Mouse (Mus musculus): Measurements from ENCODE around the gene Clpb. TPM values are rescaled to one million over a fixed set of nuclear protein-coding genes. Genes with fewer than 3 reads are reported as not detected.

Clpb gene
- total RNA-seq, 1 experiment from 2014 or later, result 20.1 TPM

DNA sequence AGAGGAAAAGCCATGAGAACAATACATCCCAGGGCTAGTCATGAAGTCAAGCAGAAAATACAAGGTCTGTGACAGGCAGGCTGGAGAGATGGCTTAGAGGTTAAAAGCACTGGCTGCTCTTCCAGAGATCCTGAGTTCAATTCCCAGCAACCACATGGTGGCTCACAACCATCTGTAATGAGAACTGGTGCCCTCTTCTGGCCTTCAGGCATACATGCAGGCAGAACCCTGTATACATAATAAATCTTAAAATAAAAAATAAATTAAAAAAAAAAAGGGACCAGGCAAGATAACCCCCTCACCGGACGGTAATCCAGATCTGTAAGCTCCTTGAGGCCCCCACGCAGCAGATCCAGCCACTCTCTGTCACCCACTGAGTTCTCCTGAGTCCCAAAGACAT is 166.9 kb downstream of the Clpb start:
- no peak for ATAC-seq (replicated peaks in 1 of 2; ENCODE audit: insufficient read depth in 1 of 2, low FRiP score in 2 of 2, low TSS enrichment in 1 of 2, low read depth in 1 of 2, poor library complexity in 2 of 2, severe bottlenecking in 2 of 2)

DNA sequence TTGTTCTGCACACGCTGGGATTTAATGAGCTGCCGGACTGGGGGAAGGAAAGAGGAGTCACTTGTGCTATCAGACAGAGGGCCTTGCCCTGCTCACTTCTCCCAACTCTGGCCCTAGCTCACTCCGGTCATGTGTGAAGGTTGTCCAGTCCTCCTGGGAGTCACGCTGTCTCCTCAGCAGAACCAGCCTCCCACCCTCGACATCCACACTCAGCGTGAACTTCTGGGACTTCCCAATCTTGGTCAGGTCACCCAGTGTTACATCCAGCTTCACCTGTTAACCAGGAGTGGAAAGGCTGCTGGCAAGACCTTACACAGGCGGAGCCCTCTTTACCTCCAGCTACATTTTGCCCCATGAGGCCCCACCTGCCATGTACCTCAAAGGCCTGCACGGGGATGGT is 168.0 kb downstream of the Clpb start:
- no peak for ATAC-seq (replicated peaks in 1 of 2; ENCODE audit: insufficient read depth in 1 of 2, low FRiP score in 2 of 2, low TSS enrichment in 1 of 2, low read depth in 1 of 2, poor library complexity in 2 of 2, severe bottlenecking in 2 of 2)

DNA sequence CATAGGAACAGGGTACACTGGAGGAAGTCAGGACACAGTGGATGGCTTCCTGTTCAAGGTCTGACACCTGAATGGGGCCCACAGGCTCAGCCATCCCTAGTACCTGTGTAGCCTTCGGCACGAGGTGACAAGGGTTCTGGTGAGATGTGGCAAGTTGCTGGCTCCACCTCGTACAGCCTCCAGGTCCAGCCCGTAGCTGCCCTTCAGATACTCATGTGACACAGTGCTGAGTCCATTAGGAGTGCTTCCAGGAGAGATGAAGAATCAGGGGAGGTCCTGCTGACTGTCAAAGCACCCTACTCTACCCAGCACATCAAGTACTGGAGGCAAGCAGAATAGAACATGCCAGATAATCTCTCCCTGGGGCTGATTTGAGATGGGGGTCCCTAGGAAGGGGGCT is 168.9 kb downstream of the Clpb start:
- no peak for ATAC-seq (replicated peaks in 1 of 2; ENCODE audit: insufficient read depth in 1 of 2, low FRiP score in 2 of 2, low TSS enrichment in 1 of 2, low read depth in 1 of 2, poor library complexity in 2 of 2, severe bottlenecking in 2 of 2)

DNA sequence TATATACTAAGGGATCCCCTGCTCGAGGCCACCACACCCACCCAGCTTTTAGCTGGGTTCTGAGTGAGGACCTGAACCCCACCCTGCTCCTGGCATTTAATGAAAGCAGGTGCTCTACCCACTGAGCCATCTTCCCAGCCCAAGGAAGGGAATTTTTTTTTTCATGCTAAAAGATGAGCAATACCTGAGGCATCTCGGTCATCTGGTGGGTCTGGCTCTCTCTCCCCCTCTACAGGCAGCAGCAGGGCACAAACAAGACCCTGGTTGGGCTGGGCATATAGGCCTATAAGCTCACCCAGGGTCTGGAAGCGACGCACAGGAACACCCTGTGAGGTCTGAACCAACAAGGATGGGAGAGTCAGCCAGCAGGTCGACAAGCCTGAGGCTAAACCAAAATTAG is 169.9 kb downstream of the Clpb start:
- no peak for ATAC-seq (replicated peaks in 1 of 2; ENCODE audit: insufficient read depth in 1 of 2, low FRiP score in 2 of 2, low TSS enrichment in 1 of 2, low read depth in 1 of 2, poor library complexity in 2 of 2, severe bottlenecking in 2 of 2)

DNA sequence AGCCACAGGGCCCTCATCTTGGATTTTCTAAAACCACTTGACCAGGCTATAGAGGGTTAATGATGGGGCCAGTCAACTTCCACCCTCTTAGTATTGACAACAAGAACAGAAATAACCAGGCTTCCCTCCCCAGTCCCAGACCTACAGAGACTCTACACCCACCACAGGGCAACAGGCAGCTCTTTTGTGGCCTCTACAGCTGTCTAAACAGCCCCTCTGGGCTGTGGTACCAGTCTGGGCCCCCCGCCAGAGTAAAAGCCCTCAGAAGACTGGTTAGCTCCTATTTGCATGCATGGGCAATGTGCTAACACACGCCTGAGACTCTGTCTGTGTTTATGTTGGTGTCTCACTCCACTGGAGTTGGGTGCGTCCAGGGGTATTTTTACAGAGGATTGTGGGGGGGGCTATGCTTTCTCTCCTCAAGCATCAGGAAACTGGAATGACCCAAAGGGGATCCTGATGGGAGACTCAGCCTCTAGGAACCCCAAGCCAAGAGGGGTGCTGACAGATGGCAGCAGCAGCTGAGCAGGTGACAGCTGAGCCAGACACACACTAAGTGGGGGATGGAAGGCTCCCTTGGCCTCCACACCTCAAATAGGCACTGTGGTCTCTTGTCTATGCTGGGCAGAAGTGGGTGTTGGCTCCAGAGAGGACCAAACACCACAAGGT is 170.6 kb downstream of the Clpb start:
- no peak for ATAC-seq (replicated peaks in 1 of 2; ENCODE audit: insufficient read depth in 1 of 2, low FRiP score in 2 of 2, low TSS enrichment in 1 of 2, low read depth in 1 of 2, poor library complexity in 2 of 2, severe bottlenecking in 2 of 2)

DNA sequence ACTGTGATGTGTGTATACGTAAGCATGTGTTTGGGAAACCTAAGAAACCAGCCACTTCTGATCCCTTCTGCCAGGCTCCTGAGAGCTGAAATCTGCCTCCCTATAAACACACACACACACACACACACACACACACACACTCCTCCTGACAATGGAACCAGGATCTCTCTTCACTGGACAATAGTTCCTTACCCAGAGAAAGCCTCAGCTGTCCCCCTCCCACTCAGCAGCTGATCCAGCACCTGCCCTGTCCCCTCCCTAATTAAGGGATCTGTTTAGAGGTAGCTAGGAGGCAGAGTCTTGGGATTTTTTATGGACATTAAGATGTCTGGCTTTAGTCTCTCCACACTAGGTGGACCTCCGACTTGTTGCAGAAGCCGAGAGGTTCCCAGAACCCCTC is 171.5 kb downstream of the Clpb start:
- ATAC-seq (replicated peaks in 1 of 2; ENCODE audit: insufficient read depth in 1 of 2, low FRiP score in 2 of 2, low TSS enrichment in 1 of 2, low read depth in 1 of 2, poor library complexity in 2 of 2, severe bottlenecking in 2 of 2), result no peak

DNA sequence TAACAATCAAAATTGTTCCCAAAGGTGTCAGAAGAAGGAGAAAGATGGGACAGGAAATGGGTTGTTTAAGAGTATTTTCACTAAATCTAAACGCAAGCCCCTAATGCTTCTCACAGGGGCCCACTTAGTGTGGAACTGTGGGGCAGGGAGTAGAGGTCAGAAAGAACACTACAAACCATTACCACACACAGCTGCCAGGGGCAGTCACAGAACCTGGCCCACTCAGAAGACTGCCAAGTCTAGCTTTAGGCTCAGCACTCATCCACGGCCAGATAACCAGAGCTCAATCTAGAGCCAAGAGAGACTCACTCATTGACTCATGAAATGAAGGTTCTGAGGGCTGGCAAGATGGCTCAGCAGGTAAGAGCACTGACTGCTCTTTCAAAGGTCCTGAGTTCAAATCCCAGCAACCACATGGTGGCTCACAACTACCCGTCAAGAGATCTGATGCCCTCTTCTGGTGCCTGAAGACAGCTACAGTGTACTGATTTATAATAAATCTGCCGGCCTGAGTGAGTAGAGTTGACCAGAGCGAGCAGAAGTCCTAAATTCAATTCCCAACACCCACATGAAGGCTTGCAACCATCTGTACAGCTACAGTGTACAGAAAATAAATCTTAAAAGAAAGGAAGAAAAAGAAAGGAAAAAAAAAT is 172.2 kb downstream of the Clpb start:
- no peak for ATAC-seq (replicated peaks in 1 of 2; ENCODE audit: insufficient read depth in 1 of 2, low FRiP score in 2 of 2, low TSS enrichment in 1 of 2, low read depth in 1 of 2, poor library complexity in 2 of 2, severe bottlenecking in 2 of 2)

DNA sequence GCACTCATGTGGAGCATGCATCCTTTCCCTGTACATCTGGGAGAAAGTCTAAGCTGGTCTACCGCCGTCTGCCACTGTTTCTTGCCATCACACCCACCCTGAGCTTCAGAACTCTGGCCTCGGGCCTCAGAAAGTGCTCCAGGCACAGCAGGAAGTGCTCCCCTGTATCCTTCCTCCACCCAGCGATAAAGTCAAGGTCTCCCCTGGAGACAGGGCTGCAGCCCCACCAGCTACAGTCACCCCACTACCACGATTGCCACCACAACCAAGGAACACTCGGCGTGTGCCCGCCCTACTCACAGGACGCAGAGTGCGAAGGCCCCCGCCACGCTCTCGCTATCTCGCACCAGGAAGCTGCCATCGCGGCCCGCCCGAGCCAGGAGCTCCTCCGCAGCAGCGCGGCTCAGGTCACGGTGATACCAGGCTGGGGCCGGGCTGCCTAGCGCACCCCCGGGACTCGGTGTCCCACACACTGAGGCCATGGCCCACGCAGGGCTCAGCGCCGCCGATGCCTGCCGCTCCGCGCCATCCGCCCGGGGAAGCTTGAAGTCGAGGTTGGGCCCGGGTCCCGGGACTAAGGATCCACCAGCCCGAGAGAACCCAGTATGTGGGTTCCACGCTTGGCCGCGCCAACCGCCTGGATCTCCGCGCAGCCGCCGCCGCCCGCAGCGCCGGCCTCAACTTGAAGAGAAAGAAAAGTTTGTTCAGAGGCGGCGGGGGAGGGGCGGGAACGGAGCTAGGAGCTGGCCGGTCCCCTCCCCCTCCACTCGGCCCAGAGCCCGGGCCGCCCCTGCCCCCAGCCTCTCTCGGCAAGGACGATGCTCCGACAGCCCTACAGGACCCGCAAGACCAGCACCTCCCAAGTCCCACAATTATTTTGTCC is 173.1 kb downstream of the Clpb start:
- peak; percentile 26 to 28; a peak in 3 of 4 replicates for ATAC-seq (replicated peaks in 1 of 2; ENCODE audit: insufficient read depth in 1 of 2, low FRiP score in 2 of 2, low TSS enrichment in 1 of 2, low read depth in 1 of 2, poor library complexity in 2 of 2, severe bottlenecking in 2 of 2)

DNA sequence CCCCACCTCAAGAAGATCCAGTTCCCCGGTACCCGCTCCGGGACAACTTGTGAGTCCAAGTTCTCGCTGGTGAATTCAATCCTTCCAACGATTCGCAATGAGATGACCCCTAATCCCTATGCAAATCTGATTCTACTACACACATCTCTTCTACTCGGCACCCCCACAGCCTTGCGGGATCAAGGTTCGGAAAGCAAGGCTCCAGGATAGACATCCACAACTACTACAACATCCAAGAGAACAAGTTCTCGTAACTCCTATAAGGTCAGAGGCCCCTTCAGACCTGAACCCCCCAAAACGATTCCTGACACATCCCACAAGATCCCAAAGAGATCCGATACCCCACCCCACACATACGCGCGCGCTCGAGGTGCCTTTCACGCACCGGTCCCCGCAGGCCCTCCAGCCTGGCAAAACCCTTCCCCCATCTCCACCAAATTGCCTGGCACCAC is 173.7 kb downstream of the Clpb start:
- no peak for ATAC-seq (replicated peaks in 1 of 2; ENCODE audit: insufficient read depth in 1 of 2, low FRiP score in 2 of 2, low TSS enrichment in 1 of 2, low read depth in 1 of 2, poor library complexity in 2 of 2, severe bottlenecking in 2 of 2)

DNA sequence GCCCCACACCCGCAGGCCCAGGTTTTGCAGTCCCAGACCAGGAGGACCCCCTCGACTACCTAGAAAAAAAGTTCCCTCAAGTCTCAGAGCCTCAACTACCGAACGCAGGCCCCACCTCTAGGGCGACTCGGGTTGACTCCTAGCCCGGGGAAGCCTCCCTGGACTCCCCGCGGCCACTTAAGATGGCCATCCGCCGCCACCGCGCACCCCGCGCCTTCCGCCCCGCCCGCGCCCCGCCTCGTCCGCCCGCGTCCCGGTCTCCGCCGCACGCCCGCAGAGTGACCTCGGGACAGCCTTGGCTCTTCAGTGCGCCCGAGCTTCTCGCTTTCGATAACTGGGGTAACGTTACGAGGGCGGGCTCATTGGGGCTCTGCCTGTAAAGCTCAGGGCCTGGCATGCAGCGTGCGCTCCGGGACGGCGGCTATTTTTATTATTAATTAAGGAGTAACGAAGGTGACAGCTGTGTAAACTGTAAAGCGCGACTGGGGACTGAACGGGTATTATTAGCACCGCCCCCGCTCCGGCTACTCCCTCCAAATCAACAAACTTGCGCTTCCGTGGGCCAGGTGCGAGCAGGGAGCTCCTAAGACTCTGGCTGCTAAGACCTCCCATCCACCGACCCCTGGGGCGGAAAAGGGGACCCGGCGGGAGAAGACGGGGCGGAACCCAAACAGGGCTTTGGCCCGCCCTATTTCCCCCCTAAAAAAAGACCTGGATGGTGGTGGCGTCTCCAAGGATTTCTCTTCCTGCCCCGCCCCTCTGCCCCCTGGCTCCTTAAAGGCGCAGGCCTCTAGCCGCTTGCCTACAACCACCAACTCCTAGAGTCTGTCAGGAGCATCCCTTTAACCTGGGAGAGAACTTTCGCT is 174.4 kb downstream of the Clpb start, which contains the start of gene Inppl1:
Inppl1 (minus strand) TSS at position 624 of the 866 bp plus-strand sequence.
- peak; percentile 33 to 35 for ATAC-seq (replicated peaks in 1 of 2; ENCODE audit: insufficient read depth in 1 of 2, low FRiP score in 2 of 2, low TSS enrichment in 1 of 2, low read depth in 1 of 2, poor library complexity in 2 of 2, severe bottlenecking in 2 of 2)

DNA sequence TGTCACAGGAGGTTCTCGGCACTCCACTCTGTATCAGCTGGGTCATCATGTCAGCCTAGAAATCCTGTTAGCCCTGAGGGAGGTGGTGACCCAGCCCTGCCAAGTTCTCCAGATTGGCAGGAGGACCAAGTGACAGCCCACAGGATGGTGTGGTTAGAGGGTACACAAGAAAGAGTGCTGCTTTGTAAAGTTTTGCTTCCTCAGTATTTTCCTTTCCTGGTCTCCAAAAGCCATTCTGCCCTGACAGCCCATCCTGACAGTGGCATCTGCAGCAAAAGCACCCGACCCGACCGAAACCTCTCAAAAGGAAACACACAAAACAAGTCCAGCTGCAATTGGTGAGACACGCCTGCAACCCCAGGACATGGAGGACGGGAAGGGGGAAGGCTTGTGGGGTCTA is 180.8 kb downstream of the Clpb start:
- no peak for ATAC-seq (replicated peaks in 1 of 2; ENCODE audit: insufficient read depth in 1 of 2, low FRiP score in 2 of 2, low TSS enrichment in 1 of 2, low read depth in 1 of 2, poor library complexity in 2 of 2, severe bottlenecking in 2 of 2)

Other genes starting within 250 kb of the Clpb start
- gene Pde2a, start 241.9 kb upstream of the Clpb start, total RNA-seq (2017), result 2.4 TPM in 1 of 2 replicates, not detected in the other
- 0.55 and 2.6 TPM in 2 replicates for gene Art2b, start 78.0 kb upstream of the Clpb start, total RNA-seq (2017)
- gene Phox2a, start 154.7 kb downstream of the Clpb start, total RNA-seq (2017), result not detected in 2 replicates
- 11.0 and 11.9 TPM in 2 replicates for gene Inppl1, start 174.6 kb downstream of the Clpb start, total RNA-seq (2017)
- not detected in 2 replicates for gene Folr2, start 193.6 kb downstream of the Clpb start, total RNA-seq (2017)
- 51.8 and 69.3 TPM in 2 replicates for gene Anapc15, start 200.1 kb downstream of the Clpb start, total RNA-seq (2017)
- gene Folr1, start 207.2 kb downstream of the Clpb start, total RNA-seq (2017), result not detected in 2 replicates
- gene Lamtor1, start 242.3 kb downstream of the Clpb start, total RNA-seq (2017), result 42.7 and 71.2 TPM in 2 replicates
- 0.13 and 0.84 TPM in 2 replicates for gene Tomt, start 242.7 kb downstream of the Clpb start, total RNA-seq (2017)

Measured in hematopoietic stem cell, adult 5-6 weeks (primary cell).